Mouse (Mus musculus): ENCODE results near the gene Bmp10. TPM values are rescaled to one million over a fixed set of nuclear protein-coding genes. Genes with fewer than 3 reads are reported as not detected.

Bmp10 gene
- total and polyA plus RNA-seq, 3 experiments: not detected

GRCm38 (mm10) chr6:87384761-87385160 is 44.0 kb upstream of the Bmp10 start:
- H3K27me3 ChIP-seq (ENCODE audit: control insufficient read depth in 1 of 2, insufficient read depth in 2 of 2, low read length in 2 of 2): peaks cover 0 to 9% of the 10 kb centered on the region in 2 experiments

GRCm38 (mm10) chr6:87386203-87386602 is 42.6 kb upstream of the Bmp10 start:
- no peak overlapping the region for H3K4me3 ChIP-seq (ENCODE audit: control insufficient read depth in 1 of 2, insufficient read depth in 1 of 2, low read depth in 2 of 2, low read length in 2 of 2)
- peaks cover 3 to 5% of the 10 kb centered on the region in 2 experiments; a peak in 3 of 4 replicates for H3K4me1 ChIP-seq (ENCODE audit: control insufficient read depth in 1 of 2, insufficient read depth in 2 of 2, low read length in 2 of 2)
- no peaks in the 10 kb centered on the region for H3K9me3 ChIP-seq (replicated peaks; ENCODE audit: insufficient read depth, low read length)
- H3K36me3 ChIP-seq (ENCODE audit: control insufficient read depth in 1 of 2, insufficient read depth in 2 of 2, low read length in 2 of 2): 0 out of 4 replicates have a peak, but pooled peaks cover 0 to 2% of the 10 kb centered on the region in 2 experiments
- no peak for TF ChIP-seq RCOR1 (IDR thresholded peaks at IDR 0.05; ENCODE audit: low read depth, low read length)
- TF ChIP-seq MEF2A (IDR thresholded peaks at IDR 0.05; ENCODE audit: extremely low read depth, insufficient replicate concordance, low read depth, low read length, poor library complexity, severe bottlenecking): no peak
- peak; percentile 72 for TF ChIP-seq ZC3H11A (IDR thresholded peaks at IDR 0.05; ENCODE audit: low read depth, low read length)
- TF ChIP-seq MAFK (IDR thresholded peaks at IDR 0.05; ENCODE audit: borderline replicate concordance, low read depth, low read length): no peak
- peak; percentile 81 for TF ChIP-seq SMC3 (IDR thresholded peaks at IDR 0.05; ENCODE audit: low read depth, low read length)
- peak; percentile 69 to 86 (median 81) for TF ChIP-seq CTCF (IDR thresholded peaks at IDR 0.05 in 2 of 3, conservative IDR thresholded peaks at IDR 0.05 in 1 of 3; ENCODE audit: control insufficient read depth in 1 of 3, insufficient read depth in 1 of 3, low read depth in 2 of 3, low read length in 3 of 3, poor library complexity in 1 of 3, severe bottlenecking in 1 of 3)
- TF ChIP-seq RAD21 (IDR thresholded peaks at IDR 0.05; ENCODE audit: low read depth, low read length): peak; percentile 65
- TF ChIP-seq ZNF384 (IDR thresholded peaks at IDR 0.05; ENCODE audit: low read depth, low read length): peak; percentile 97
- TF ChIP-seq ZMIZ1 (IDR thresholded peaks at IDR 0.05; ENCODE audit: low read depth, low read length): no peak
- no peak overlapping the region for H3K27ac ChIP-seq (ENCODE audit: control insufficient read depth, low read depth, low read length)
- DNase-seq (ENCODE audit: low read depth, low spot score): peak; percentile 63
- peaks cover 2 to 9% of the 10 kb centered on the region in 2 experiments for H3K27me3 ChIP-seq (ENCODE audit: control insufficient read depth in 1 of 2, insufficient read depth in 2 of 2, low read length in 2 of 2)
- H3K79me2 ChIP-seq (ENCODE audit: control insufficient read depth, insufficient read depth, low read length, poor library complexity): no peaks in the 10 kb centered on the region
- no peak overlapping the region for H3K9ac ChIP-seq (ENCODE audit: control insufficient read depth, low read depth, low read length, poor library complexity, severe bottlenecking)

More at GRCm38 (mm10) chr6:87384761-87385160, 44.0 kb upstream of the Bmp10 start:
- TF ChIP-seq RAD21 (IDR thresholded peaks at IDR 0.05; ENCODE audit: low read depth, low read length) (no peak), GATA1 (IDR thresholded peaks at IDR 0.05; ENCODE audit: low read depth, low read length) (no peak), MYB (IDR thresholded peaks at IDR 0.05; ENCODE audit: low read depth, low read length) (no peak), ZKSCAN1 (IDR thresholded peaks at IDR 0.05; ENCODE audit: low read depth, low read length) (no peak), MYC (IDR thresholded peaks at IDR 0.05; ENCODE audit: low read depth, low read length) (no peak), NELFE (IDR thresholded peaks at IDR 0.05; ENCODE audit: low read depth, low read length) (no peak), POLR2A (IDR thresholded peaks at IDR 0.05; ENCODE audit: control insufficient read depth in 1 of 2, insufficient read depth in 1 of 2, low read depth in 1 of 2, low read length in 2 of 2, poor library complexity in 1 of 2) (no peak), MAZ (IDR thresholded peaks at IDR 0.05; ENCODE audit: low read depth, low read length) (no peak), ZC3H11A (IDR thresholded peaks at IDR 0.05; ENCODE audit: low read depth, low read length) (no peak), SMC3 (IDR thresholded peaks at IDR 0.05; ENCODE audit: low read depth, low read length) (no peak), SIN3A (IDR thresholded peaks at IDR 0.05; ENCODE audit: low read length) (no peak)
- Histone ChIP-seq H3K4me1 (ENCODE audit: control insufficient read depth in 1 of 2, insufficient read depth in 2 of 2, low read length in 2 of 2) (peaks cover 3 to 5% of the 10 kb centered on the region in 2 experiments; a peak in 3 of 4 replicates), H3K9me3 (replicated peaks; ENCODE audit: insufficient read depth, low read length) (no peaks in the 10 kb centered on the region), H3K79me2 (ENCODE audit: control insufficient read depth, insufficient read depth, low read length, poor library complexity) (no peaks in the 10 kb centered on the region), H3K27ac (ENCODE audit: control insufficient read depth, low read depth, low read length) (no peak overlapping the region), H3K4me3 (ENCODE audit: control insufficient read depth in 1 of 2, insufficient read depth in 1 of 2, low read depth in 2 of 2, low read length in 2 of 2) (no peak overlapping the region), H3K36me3 (ENCODE audit: control insufficient read depth in 1 of 2, insufficient read depth in 2 of 2, low read length in 2 of 2) (0 out of 4 replicates have a peak, but pooled peaks cover 0 to 2% of the 10 kb centered on the region in 2 experiments), H3K9ac (ENCODE audit: control insufficient read depth, low read depth, low read length, poor library complexity, severe bottlenecking) (no peak overlapping the region)
- no peak for DNase-seq (ENCODE audit: low read depth, low spot score)

All from MEL (cell line).